Mouse (Mus musculus) stomach, postnatal 0 days (tissue): ENCODE measurements around the gene Ms4a15.

ENCODE experiments used
- CTCF ChIP-seq: IDR thresholded peaks from 2 replicates; pipeline ENCODE4 v1.5.1; 2016; ENCODE audit warnings: antibody characterized with exemption, low read depth, mild to moderate bottlenecking, moderate library complexity
- EP300 ChIP-seq: optimal IDR thresholded peaks from 2 replicates; pipeline ENCODE3; 2016; ENCODE audit warnings: antibody characterized with exemption

DNA sequence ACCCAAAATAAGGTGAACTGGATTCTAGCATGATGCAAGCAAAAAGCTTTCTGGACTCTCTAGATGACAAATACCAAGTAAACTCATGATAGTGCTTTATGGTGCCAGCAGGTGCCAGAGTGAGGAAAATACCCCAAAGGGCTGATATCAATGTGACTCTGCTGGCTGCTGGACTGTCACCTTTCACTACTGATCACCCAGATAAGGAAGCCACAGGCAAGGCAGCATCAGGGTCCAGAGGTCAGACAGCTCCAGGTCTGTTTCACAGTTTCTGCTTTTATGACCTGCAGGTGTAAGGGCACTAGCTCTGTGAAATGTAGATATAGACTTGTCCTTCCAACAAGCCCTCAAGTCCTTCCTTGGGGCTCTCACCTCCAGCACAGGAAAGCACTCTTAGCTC, 22.4 kb upstream of the Ms4a15 start:
- no peak for TF ChIP-seq CTCF
- TF ChIP-seq EP300, result no peak
